Mouse (Mus musculus): ENCODE measurements around the gene Cmtm3.

DNA sequence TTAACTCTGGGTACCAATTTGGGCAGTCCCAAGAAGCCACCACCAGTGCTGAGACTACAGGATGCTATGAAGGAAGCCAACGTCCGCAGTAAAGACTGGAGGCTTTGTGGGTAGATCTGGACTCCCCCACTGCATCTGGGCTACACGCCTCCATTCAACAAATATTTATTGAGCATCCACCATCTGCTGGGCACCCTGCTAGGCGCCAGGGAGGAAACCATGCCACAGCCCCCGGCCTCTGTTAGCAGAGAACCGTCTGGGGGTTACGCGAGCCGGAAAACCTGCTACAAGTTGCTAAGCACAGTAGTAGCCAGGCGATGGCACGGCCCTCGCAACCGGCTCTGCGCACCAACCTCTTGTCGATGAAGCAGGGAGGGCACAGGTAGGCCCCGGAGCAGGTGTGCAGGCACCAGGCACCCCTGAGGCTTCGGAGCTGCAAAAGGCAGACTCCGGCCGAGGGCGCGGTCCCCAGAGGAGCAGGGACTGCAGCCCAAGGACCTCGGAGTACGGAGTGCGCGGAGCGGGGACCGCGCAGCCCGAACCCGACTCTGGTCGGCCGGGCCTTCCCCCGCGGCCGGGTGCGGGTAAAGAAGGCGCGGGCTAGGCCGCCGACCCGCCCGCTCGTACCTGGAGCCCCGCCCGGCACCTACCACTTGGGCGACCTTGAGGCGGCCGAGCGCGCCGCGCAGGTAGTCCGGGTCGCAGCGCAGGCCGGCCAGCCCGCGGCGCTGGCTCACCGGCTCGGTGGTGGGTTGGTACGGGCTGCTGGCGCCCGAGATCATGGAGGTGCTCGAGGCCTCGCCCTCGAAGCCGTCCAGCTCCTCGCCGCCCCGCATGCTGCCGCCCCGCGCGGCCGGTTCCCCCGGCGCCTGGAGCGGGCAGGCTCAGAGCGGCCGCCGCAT, 55.8 kb downstream of the Cmtm3 start:
- TF ChIP-seq CTCF (IDR thresholded peaks at IDR 0.05; ENCODE audit: borderline replicate concordance, extremely low read depth, insufficient read depth, insufficient read length) (no peak), POLR2A (IDR thresholded peaks at IDR 0.05; ENCODE audit: borderline replicate concordance, extremely low read depth, insufficient read depth, insufficient read length, poor library complexity, severe bottlenecking) (no peak)
